Mouse (Mus musculus) hindbrain, embryonic 10.5 days (tissue): Measurements from ENCODE around the gene Gm8094. TPM values are rescaled to one million over a fixed set of nuclear protein-coding genes. Genes with fewer than 3 reads are reported as not detected.
"Not testable (repeated sequence)": the region's sequence is repeated elsewhere in the genome, so short reads cannot be mapped to it uniquely, and the experiment has no call there.

Experiments used
- DNase-seq: peaks from one replicate; pipeline ENCODE4 v3.0.0-alpha.2; 2017; ENCODE audit warnings: low spot score
- H3K27ac ChIP-seq: fragments of 300-500 bp; sonication (generic); 2 replicates; pipeline ENCODE4 v1.5.1; 2016; ENCODE audit warnings: mild to moderate bottlenecking, moderate library complexity
- H3K27me3 ChIP-seq: fragments of 300-500 bp; sonication (generic); 2 replicates; pipeline ENCODE4 v1.6.1; 2016; ENCODE audit warnings: mild to moderate bottlenecking; ENCODE audit not compliant: poor library complexity, insufficient read depth, severe bottlenecking
- H3K36me3 ChIP-seq: fragments of 300-500 bp; sonication (generic); 2 replicates; pipeline ENCODE4 v1.6.1; 2016; ENCODE audit warnings: mild to moderate bottlenecking, moderate library complexity
- H3K4me1 ChIP-seq: fragments of 300-500 bp; sonication (generic); replicated peaks from 2 replicates; pipeline ENCODE4 v1.6.1; 2016; ENCODE audit warnings: mild to moderate bottlenecking
- H3K4me3 ChIP-seq: fragments of 300-500 bp; sonication (generic); 2 replicates; pipeline ENCODE4 v1.5.1; 2016; ENCODE audit warnings: mild to moderate bottlenecking, moderate library complexity
- H3K9me3 ChIP-seq: fragments of 300-500 bp; sonication (generic); 2 replicates; pipeline ENCODE4 v1.6.1; 2016; ENCODE audit warnings: mild to moderate bottlenecking, moderate library complexity
- WGBS: fragments of 180-500 bp; shearing (Covaris S2); methylation state at CpG from one replicate; pipeline ENCODE4 v1.1.7; 2016; 5-methylcytosine and 5-hydroxymethylcytosine counted together
- polyA plus RNA-seq: library from polyadenylated mRNA; unstranded; fragments of >200 nt; fragmentation: Nextera tagmentation; extraction: Ambion mirVana; gene quantifications from 2 replicates; pipeline ENCODE4 v1.2.1, GENCODE M21; 2016

Gm8094 gene
- not detected in 2 replicates for polyA plus RNA-seq

DNA sequence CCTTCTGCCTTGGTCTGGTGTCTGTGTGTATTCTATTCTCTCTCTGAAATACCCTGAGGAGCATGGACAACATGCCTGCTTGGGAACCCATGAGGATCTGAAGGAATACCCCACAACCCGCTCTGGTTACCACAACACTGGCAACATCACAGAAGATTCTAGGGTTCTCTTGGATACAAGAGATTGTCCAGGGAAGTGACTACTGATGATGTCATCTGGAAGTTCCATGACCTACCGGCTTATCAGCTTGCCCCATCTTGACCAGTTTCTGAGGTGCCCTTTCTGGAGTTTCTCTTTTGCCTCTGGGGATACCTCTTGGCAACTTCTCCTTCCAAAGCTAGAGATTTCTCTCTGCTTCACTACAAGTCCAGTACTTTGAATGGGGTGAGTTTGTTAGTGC lies at the start of gene Gm8094:
Gene Gm8094, minus strand, starts transcription at position 101 of the 400 bp plus-strand sequence.
- not testable (repeated sequence) for H3K4me3 ChIP-seq, H3K27ac ChIP-seq, H3K4me1 ChIP-seq, H3K9me3 ChIP-seq, H3K36me3 ChIP-seq, DNase-seq, H3K27me3 ChIP-seq
- WGBS, result 82% methylated on average over 2 of the region's 2 CpGs

DNA sequence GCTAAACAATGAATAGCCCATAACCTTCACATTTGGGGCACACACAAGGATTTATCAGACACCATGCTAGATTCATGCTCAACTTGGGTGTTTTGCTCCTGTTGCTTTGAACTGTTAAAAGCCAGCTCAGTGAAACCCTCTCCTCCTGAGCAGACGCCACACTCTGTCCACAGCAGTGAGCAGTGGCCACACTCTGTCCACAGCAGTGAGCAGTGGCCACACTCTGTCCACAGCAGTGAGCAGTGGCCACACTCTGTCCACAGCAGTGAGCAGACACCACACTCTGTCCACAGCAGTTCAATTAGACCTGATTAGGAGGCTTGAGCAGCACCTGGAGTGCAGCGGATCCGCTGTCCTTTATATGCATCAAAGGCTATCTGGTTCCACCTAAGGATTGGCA lies 43.2 kb upstream of the Gm8094 start:
- H3K4me3 ChIP-seq, DNase-seq, H3K27me3 ChIP-seq, H3K9me3 ChIP-seq, H3K36me3 ChIP-seq, H3K27ac ChIP-seq, H3K4me1 ChIP-seq: not testable (repeated sequence)
- WGBS, result 87% methylated on average over 3 of the region's 3 CpGs

DNA sequence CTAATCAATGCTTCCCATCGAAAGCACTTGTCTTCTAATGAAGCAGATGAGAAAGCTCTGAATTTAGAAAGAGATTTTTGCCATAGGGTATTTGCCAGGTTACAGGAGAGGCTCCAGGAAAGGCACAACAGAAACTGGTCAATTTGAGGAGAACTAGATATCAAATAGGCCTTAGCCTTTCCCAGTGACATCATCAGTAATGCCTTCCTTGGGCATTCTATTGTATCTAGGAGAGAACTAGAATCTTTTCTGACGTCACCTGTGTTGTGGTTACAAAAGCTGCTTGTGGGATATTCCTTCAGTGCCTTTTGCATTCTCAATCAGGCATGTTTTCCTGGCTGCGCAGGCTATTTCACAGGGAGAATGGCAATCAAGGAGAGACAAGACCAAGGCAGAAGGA lies 23.9 kb upstream of the Gm8094 start, which contains the start of gene Gm8104:
Gene Gm8104, plus strand, starts transcription at position 301 of the 400 bp plus-strand sequence.
- WGBS, result 78% methylated on average over 3 of the region's 3 CpGs

GRCm38 (mm10) chr14:43089103-43089919 lies 12.9 kb upstream of the Gm8094 start:
- WGBS, result 36% methylated on average over 1 of the region's 14 CpGs
- not testable (repeated sequence) for H3K4me1 ChIP-seq, H3K9me3 ChIP-seq, H3K27ac ChIP-seq, H3K36me3 ChIP-seq, H3K27me3 ChIP-seq, H3K4me3 ChIP-seq, DNase-seq

More for the DNA sequence above, 23.9 kb upstream of the Gm8094 start, which contains the start of gene Gm8104:
- not testable (repeated sequence) for H3K27me3 ChIP-seq, H3K4me3 ChIP-seq, H3K27ac ChIP-seq, H3K36me3 ChIP-seq, H3K9me3 ChIP-seq, H3K4me1 ChIP-seq, DNase-seq

DNA sequence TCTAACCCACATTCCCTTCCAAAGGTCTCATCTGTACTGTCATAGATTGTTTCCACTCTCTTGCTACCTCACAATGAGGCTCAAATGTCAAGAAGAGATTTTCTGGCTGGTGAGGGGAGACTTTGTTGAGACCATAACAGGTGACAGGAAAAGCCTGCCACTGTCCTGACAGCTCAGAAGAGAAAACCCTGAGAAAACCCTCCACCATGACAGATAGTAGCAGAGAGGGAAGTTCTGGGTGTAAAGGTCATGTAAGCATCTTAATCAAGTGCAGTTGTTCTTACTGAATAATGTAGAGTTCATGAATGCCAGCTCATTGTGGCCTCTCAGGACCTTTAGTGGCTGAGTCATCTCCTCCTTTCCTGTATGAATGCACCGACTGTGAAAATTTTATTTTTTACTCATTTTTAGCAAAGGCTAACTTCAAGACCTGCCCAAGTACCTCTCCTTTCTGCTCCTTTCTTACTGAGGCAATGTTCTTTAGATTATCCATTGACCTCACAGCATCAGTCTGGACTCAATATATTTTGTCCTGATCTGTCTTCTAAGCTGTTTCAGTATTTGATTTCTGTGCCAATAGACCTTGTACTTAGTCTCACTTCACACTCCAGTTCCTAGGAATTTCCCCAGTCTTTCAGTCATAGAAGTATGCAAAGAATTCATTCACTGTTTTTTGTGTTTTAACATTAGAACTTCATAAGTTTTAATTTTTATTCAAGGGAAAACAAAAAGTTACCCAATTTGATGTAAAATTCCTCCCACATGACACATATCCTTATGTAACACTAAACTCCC lies 8.7 kb upstream of the Gm8094 start:
- not testable (repeated sequence) for H3K4me3 ChIP-seq, H3K36me3 ChIP-seq, H3K27me3 ChIP-seq, H3K27ac ChIP-seq, H3K4me1 ChIP-seq, H3K9me3 ChIP-seq, DNase-seq
- WGBS, result 83% methylated on average over 1 of the region's 1 CpGs

GRCm38 (mm10) chr14:43060179-43060578 lies 16.3 kb downstream of the Gm8094 start:
- H3K9me3 ChIP-seq, result peaks cover 12% of the 10 kb centered on the region
- 77% methylated on average over 4 of the region's 4 CpGs for WGBS
- DNase-seq, H3K4me1 ChIP-seq, H3K27ac ChIP-seq, H3K4me3 ChIP-seq, H3K27me3 ChIP-seq, H3K36me3 ChIP-seq: not testable (repeated sequence)

- 84% methylated on average over 3 of the region's 3 CpGs for WGBS
- not testable (repeated sequence) for DNase-seq, H3K4me1 ChIP-seq, H3K27ac ChIP-seq, H3K27me3 ChIP-seq, H3K36me3 ChIP-seq, H3K4me3 ChIP-seq
- peaks cover 12% of the 10 kb centered on the region for H3K9me3 ChIP-seq
These were observed 18.4 kb downstream of the Gm8094 start for GRCm38 (mm10) chr14:43058063-43058462.

Other genes with a start within 250 kb of the Gm8094 start
- not detected in 2 replicates for gene Gm21977, start 223.2 kb downstream of the Gm8094 start, polyA plus RNA-seq
- not detected in 2 replicates for gene Gm8082, start 83.0 kb downstream of the Gm8094 start, polyA plus RNA-seq
- not detected in 2 replicates for gene Gm10376, start 61.0 kb downstream of the Gm8094 start, polyA plus RNA-seq
- not detected in 2 replicates for gene Gm8104, start 24.0 kb upstream of the Gm8094 start, polyA plus RNA-seq
- gene Gm7233, start 103.2 kb upstream of the Gm8094 start, polyA plus RNA-seq, result not detected in 2 replicates
- not detected in 2 replicates for gene Gm8122, start 158.7 kb upstream of the Gm8094 start, polyA plus RNA-seq
- gene Gm8126, start 182.0 kb upstream of the Gm8094 start, polyA plus RNA-seq, result not detected in 2 replicates
- gene Gm9732, start 198.4 kb upstream of the Gm8094 start, polyA plus RNA-seq, result not detected in 2 replicates
- not detected in 2 replicates for gene Gm8127, start 217.2 kb upstream of the Gm8094 start, polyA plus RNA-seq